In genomic region chr10:111566873-111567381, GRCm38 (mm10) we compare ENCODE assay signal across 8 mouse cellular contexts.
A peak's percentile ranks its signal among the peaks of the same experiment; 100 is the strongest.
DNase-seq lines count a peak whose midpoint lies in the region; ATAC-seq and TF ChIP-seq lines count a peak whose summit lies in the region.

No protein-coding gene starts in this region.

- WGBS in heart, adult 2 months = 43% methylated on average over 12 of the region's 12 CpGs
- WGBS in heart, embryonic 12.5 days = 75% methylated on average over 12 of the region's 12 CpGs
- 18% methylated on average over 12 of the region's 12 CpGs for WGBS in forebrain, postnatal 0 days
- 42% methylated on average over 12 of the region's 12 CpGs for whole genome bisulfite sequencing in hindbrain, embryonic 15.5 days

- no peak for TF ChIP-seq POLR2A in heart, adult 2 months (IDR thresholded peaks at IDR 0.05; ENCODE audit: insufficient read depth, low read depth, low read length)
- no peak for TF ChIP-seq POLR2A in brain, embryonic 14.5 days (IDR thresholded peaks at IDR 0.05; ENCODE audit: borderline replicate concordance, extremely low read depth, insufficient read depth, insufficient read length, poor library complexity, severe bottlenecking)

- no peak overlapping the region; the same call in 1 of the 2 replicates for H3K9ac ChIP-seq in heart, adult 2 months (ENCODE audit: low read depth, low read length)
- no peak overlapping the region for H3K9ac ChIP-seq in heart, embryonic 12.5 days
- H3K9ac ChIP-seq in forebrain, postnatal 0 days = no peak overlapping the region
- H3K9ac ChIP-seq in hindbrain, embryonic 15.5 days = no peak overlapping the region

- 0 out of 2 replicates have a peak, but pooled peaks cover 3% of the 10 kb centered on the region for H3K9me3 ChIP-seq in heart, embryonic 12.5 days (replicated peaks)
- no peaks in the 10 kb centered on the region for H3K9me3 ChIP-seq in forebrain, postnatal 0 days (ENCODE audit: low read length)
- no peaks in the 10 kb centered on the region for H3K9me3 ChIP-seq in hindbrain, embryonic 15.5 days

- no peaks in the 10 kb centered on the region for H3K27me3 ChIP-seq in heart, adult 2 months (ENCODE audit: control insufficient read depth, insufficient read depth, low read length)
- H3K27me3 ChIP-seq in heart, embryonic 12.5 days (replicated peaks) = no peaks in the 10 kb centered on the region
- H3K27me3 ChIP-seq in forebrain, postnatal 0 days (ENCODE audit: insufficient read depth, low read length) = no peaks in the 10 kb centered on the region
- H3K27me3 ChIP-seq in hindbrain, embryonic 15.5 days = no peaks in the 10 kb centered on the region

- no peak overlapping the region for H3K4me2 ChIP-seq in heart, embryonic 12.5 days
- no peak overlapping the region for H3K4me2 ChIP-seq in forebrain, postnatal 0 days (ENCODE audit: low read depth)
- no peak overlapping the region for H3K4me2 ChIP-seq in hindbrain, embryonic 15.5 days

- no peaks in the 10 kb centered on the region for H3K79me2 ChIP-seq in heart, adult 2 months (replicated peaks; ENCODE audit: control insufficient read depth, insufficient read depth, low read length)

- H3K36me3 ChIP-seq in heart, adult 2 months (ENCODE audit: control insufficient read depth, insufficient read depth, low read length) = no peaks in the 10 kb centered on the region
- no peaks in the 10 kb centered on the region for H3K36me3 ChIP-seq in heart, embryonic 12.5 days
- no peaks in the 10 kb centered on the region for H3K36me3 ChIP-seq in forebrain, postnatal 0 days (ENCODE audit: insufficient read depth)
- H3K36me3 ChIP-seq in hindbrain, embryonic 15.5 days = no peaks in the 10 kb centered on the region

- H3K4me1 ChIP-seq in heart, adult 2 months (ENCODE audit: control insufficient read depth, insufficient read depth, low read length) = peaks cover 2% of the 10 kb centered on the region; the same call in 1 of the 2 replicates
- peaks cover 18% of the 10 kb centered on the region for H3K4me1 ChIP-seq in heart, embryonic 12.5 days (replicated peaks)
- no peaks in the 10 kb centered on the region for H3K4me1 ChIP-seq in forebrain, postnatal 0 days (ENCODE audit: insufficient read depth)
- H3K4me1 ChIP-seq in hindbrain, embryonic 15.5 days (replicated peaks) = 0 out of 2 replicates have a peak, but pooled peaks cover 5% of the 10 kb centered on the region

- intact Hi-C loops in heart, adult 2 months (cut with DNase I) = no loop called here
- intact Hi-C loops in left cerebral cortex, postnatal 25 days (cut with DNase I) = loop anchor here (5.0 kb wide), 1 partner anchor 60 kb away; the partner anchor contains the start of gene Phlda1

- no peak for ATAC-seq in heart, embryonic 12.5 days (ENCODE audit: insufficient number of reproducible peaks, low FRiP score)
- ATAC-seq in forebrain, postnatal 0 days = peak; percentile 89
- ATAC-seq in hindbrain, embryonic 15.5 days (ENCODE audit: low FRiP score, low read depth) = peak; percentile 84

- peak overlapping the region; percentile 54 for H3K27ac ChIP-seq in heart, adult 2 months
- no peak overlapping the region for H3K27ac ChIP-seq in heart, embryonic 12.5 days (ENCODE audit: poor library complexity, severe bottlenecking)
- H3K27ac ChIP-seq in forebrain, postnatal 0 days (ENCODE audit: low read depth, low read length) = peak overlapping the region; percentile 58; the same call in 1 of the 2 replicates
- H3K27ac ChIP-seq in hindbrain, embryonic 15.5 days (replicated peaks) = peak overlapping the region; percentile 67

- no peak overlapping the region for H3K4me3 ChIP-seq in heart, adult 2 months
- H3K4me3 ChIP-seq in heart, embryonic 12.5 days = no peak overlapping the region
- no peak overlapping the region for H3K4me3 ChIP-seq in forebrain, postnatal 0 days (ENCODE audit: low read depth, low read length)
- no peak overlapping the region for H3K4me3 ChIP-seq in hindbrain, embryonic 15.5 days

- DNase-seq in heart, adult 2 months = peak; percentile 58 to 63
- DNase-seq in brain, embryonic 14.5 days (ENCODE audit: low read depth) = peak; percentile 96
- peak; percentile 83 for DNase-seq in forebrain, postnatal 0 days
- peak; percentile 72 to 87 for DNase-seq in left cerebral cortex, postnatal 25 days (ENCODE audit: low spot score in 2 of 2)
- peak; percentile 63 for DNase-seq in right cerebral cortex, postnatal 4 days
- no peak for DNase-seq in thymus, postnatal 36 days

- no peak for TF ChIP-seq EP300 in heart, adult 2 months (IDR thresholded peaks at IDR 0.05; ENCODE audit: insufficient read depth, low read depth, low read length)

- TF ChIP-seq CTCF in heart, adult 2 months (IDR thresholded peaks at IDR 0.05) = no peak
- TF ChIP-seq CTCF in brain, embryonic 14.5 days (IDR thresholded peaks at IDR 0.05; ENCODE audit: borderline replicate concordance, extremely low read depth, insufficient read depth, insufficient read length) = no peak
- no peak for TF ChIP-seq CTCF in forebrain, postnatal 0 days (IDR thresholded peaks at IDR 0.05; ENCODE audit: low read depth)

Comparison
In these comparisons a context has a peak if more than half of its experiments do, and no peak if none do; other contexts are left out.
1. DNase-seq: peak in heart, adult 2 months (2 of 2), brain, embryonic 14.5 days (single experiment), forebrain, postnatal 0 days (single experiment), left cerebral cortex, postnatal 25 days (2 of 2) and right cerebral cortex, postnatal 4 days (single experiment); none in thymus, postnatal 36 days (0 of 2).